Mouse (Mus musculus): Measurements from ENCODE around the gene Znhit3. TPM values are rescaled to one million over a fixed set of nuclear protein-coding genes. Genes with fewer than 3 reads are reported as not detected.
A peak's percentile ranks its signal among the peaks of the same experiment; 100 is the strongest.

Gene Znhit3
- polyA plus RNA-seq, 1 experiment from 2014 or later = 65.9 TPM

DNA sequence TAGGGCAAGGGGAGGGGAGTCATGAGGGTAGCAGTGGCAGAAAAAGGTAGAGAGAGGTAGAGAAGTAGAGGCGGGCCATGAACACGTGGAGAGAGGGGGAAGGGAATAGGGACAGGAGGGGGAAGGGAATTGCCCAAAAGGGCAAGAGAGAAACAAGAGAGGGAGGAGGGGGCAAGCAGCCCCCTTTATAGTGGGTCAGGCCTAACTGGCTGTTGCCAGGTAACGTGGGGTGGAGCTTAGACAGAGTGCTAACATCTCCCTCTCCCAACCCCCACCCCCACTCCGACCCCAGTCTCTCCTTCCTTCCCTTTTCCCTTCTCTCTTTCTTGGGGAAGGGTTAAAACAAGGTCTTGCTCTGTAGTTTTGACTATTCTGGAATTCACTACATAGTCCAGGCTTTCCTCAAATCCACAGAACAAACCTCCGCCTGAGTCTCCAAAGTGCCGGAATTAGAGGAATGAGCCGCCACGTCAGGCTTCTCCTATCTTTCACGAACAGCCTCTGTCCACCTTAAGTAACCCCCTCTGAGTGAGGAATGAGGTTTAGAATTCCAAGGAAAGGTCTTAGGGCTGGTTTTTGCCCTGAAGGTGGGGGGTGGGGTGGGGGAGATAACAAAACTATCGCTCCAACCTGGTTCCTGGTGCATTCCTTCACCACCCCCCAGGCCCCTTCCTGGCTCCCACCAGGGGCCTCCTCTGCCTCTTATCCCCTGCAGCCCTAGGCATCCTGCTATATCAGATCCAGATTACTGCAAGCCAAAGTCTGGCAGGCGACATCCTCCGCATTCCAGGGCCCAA, 28.7 kb upstream of the Znhit3 start:
- ATAC-seq (replicated peaks; ENCODE audit: low FRiP score, low TSS enrichment, low read depth) = no peak
- Histone ChIP-seq H3K4me1 (replicated peaks; ENCODE audit: control insufficient read depth, insufficient read depth, low read length) (no peaks in the 10 kb centered on the region), H3K4me3 (ENCODE audit: low read depth, low read length) (no peak overlapping the region), H3K9ac (ENCODE audit: low read length) (no peak overlapping the region), H3K9me3 (ENCODE audit: control insufficient read depth, low read length) (no peaks in the 10 kb centered on the region), H3K36me3 (ENCODE audit: control insufficient read depth, insufficient read depth, low read length) (no peaks in the 10 kb centered on the region), H3K27me3 (replicated peaks; ENCODE audit: control insufficient read depth, insufficient read depth, low read length) (peaks cover 8% of the 10 kb centered on the region), H3K4me2 (ENCODE audit: low read length) (no peak overlapping the region), H3K27ac (ENCODE audit: low read depth) (no peak overlapping the region)
- 4% methylated on average over 12 of the region's 12 CpGs for WGBS
- DNase-seq (ENCODE audit: low spot score) = no peak

DNA sequence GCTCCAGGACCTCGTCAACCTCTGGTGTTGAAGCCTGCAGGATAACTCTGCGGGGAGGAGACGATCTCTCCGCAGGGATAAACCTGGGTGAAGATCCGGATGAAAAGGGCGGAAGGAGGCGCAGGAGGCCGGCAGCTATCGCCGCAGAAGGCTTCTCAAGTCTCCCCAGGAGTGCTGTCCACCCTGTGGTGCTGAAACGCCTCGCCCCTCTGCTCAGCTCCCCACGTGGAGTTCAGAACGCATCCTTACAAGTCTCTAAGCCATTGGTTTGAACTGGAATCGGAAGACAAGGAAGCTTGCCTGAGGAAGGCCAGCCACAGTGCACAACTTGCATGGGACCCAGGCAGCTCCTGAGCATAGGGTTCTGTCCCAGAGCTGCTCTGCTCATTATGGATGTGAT, 27.8 kb upstream of the Znhit3 start:
- peak overlapping the region; percentile 30 for H3K4me2 ChIP-seq (ENCODE audit: low read length)
- ATAC-seq (replicated peaks; ENCODE audit: low FRiP score, low TSS enrichment, low read depth) (no peak), DNase-seq (ENCODE audit: low spot score) (peak; percentile 93)
- WGBS = 0% methylated on average over 15 of the region's 15 CpGs
- H3K9ac ChIP-seq (ENCODE audit: low read length) = no peak overlapping the region
- no peaks in the 10 kb centered on the region for H3K36me3 ChIP-seq (ENCODE audit: control insufficient read depth, insufficient read depth, low read length)
- H3K4me1 ChIP-seq (replicated peaks; ENCODE audit: control insufficient read depth, insufficient read depth, low read length) = no peaks in the 10 kb centered on the region
- no peak overlapping the region for H3K4me3 ChIP-seq (ENCODE audit: low read depth, low read length)
- peaks cover 8% of the 10 kb centered on the region for H3K27me3 ChIP-seq (replicated peaks; ENCODE audit: control insufficient read depth, insufficient read depth, low read length)
- H3K9me3 ChIP-seq (ENCODE audit: control insufficient read depth, low read length) = no peaks in the 10 kb centered on the region
- no peak overlapping the region for H3K27ac ChIP-seq (ENCODE audit: low read depth)

DNA sequence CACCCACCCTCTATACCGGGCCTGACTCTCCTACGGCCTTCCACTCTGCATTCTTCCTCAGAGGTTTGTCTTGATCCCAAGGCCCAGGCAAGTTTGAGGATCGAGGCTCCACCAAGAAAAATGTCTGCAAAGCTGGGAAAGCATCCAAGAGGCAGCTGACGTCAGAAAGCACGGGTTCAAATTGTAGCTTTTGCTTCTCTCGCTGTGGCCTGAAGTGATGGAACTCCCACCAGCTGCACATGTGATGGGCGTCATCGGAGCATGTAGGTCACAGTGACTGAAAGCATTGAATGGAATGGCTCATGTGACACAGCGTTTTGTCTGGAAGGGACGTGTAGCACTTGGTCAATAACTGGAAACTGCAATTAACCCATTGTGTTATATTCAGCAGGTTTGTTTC, 24.0 kb upstream of the Znhit3 start:
- Histone ChIP-seq H3K4me1 (replicated peaks; ENCODE audit: control insufficient read depth, insufficient read depth, low read length) (no peaks in the 10 kb centered on the region), H3K36me3 (ENCODE audit: control insufficient read depth, insufficient read depth, low read length) (no peaks in the 10 kb centered on the region), H3K4me3 (ENCODE audit: low read depth, low read length) (no peak overlapping the region), H3K4me2 (ENCODE audit: low read length) (no peak overlapping the region), H3K9ac (ENCODE audit: low read length) (no peak overlapping the region), H3K9me3 (ENCODE audit: control insufficient read depth, low read length) (no peaks in the 10 kb centered on the region), H3K27ac (ENCODE audit: low read depth) (no peak overlapping the region), H3K27me3 (replicated peaks; ENCODE audit: control insufficient read depth, insufficient read depth, low read length) (peaks cover 7% of the 10 kb centered on the region)
- no peak for ATAC-seq (replicated peaks; ENCODE audit: low FRiP score, low TSS enrichment, low read depth)
- WGBS = 80% methylated on average over 10 of the region's 10 CpGs
- DNase-seq (ENCODE audit: low spot score) = no peak

DNA sequence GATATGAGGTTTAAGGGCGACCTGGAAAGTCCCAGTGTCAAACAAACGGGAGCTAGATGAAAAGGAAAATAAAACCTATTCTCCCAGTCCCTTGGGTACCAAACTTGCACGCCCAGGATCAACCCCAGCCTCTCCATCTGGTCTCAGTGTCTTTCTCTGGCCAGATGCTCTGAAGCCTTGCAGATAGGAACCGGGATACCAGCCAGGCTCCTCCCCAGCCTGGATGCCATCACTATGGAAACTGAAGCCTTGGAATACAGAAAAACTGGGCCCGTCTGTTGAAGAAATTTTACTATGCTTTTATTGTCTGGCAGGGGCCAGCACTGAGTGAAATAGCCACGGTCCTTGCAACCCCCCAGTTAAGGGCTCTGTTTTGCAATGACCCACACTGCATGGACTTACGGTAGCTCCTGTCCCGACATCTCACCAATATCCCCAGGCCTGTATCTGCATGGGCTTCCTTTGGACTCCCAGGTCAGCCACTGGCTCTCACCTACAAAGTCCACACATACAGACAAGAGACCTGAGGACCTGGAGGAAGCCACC, 23.4 kb upstream of the Znhit3 start:
- ATAC-seq (replicated peaks; ENCODE audit: low FRiP score, low TSS enrichment, low read depth) = no peak
- Histone ChIP-seq H3K9ac (ENCODE audit: low read length) (no peak overlapping the region), H3K4me1 (replicated peaks; ENCODE audit: control insufficient read depth, insufficient read depth, low read length) (no peaks in the 10 kb centered on the region), H3K36me3 (ENCODE audit: control insufficient read depth, insufficient read depth, low read length) (no peaks in the 10 kb centered on the region), H3K4me2 (ENCODE audit: low read length) (no peak overlapping the region), H3K27me3 (replicated peaks; ENCODE audit: control insufficient read depth, insufficient read depth, low read length) (peaks cover 2% of the 10 kb centered on the region), H3K27ac (ENCODE audit: low read depth) (no peak overlapping the region), H3K4me3 (ENCODE audit: low read depth, low read length) (no peak overlapping the region), H3K9me3 (ENCODE audit: control insufficient read depth, low read length) (no peaks in the 10 kb centered on the region)
- no peak for DNase-seq (ENCODE audit: low spot score)
- 62% methylated on average over 8 of the region's 8 CpGs for whole genome bisulfite sequencing

DNA sequence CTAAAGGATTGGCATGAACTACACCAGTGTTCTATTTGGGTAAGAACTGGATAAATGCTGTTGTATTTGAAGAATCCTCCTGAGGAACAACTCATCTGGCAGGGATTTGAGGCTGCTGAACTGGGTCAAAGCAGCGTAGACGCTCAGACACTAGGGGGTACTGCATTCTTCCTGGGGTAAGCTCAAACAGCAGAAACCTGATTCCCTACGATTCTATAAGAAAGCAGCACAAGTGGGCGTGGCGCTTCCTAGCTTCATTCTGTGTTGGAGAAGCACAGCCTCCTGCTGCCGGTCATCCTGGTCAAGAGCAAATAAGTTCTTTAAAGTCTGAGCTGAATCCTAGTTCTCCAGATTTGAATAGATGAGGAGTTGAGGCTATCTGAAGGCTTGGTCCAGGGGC, 16.1 kb upstream of the Znhit3 start:
- DNase-seq (ENCODE audit: low spot score) (no peak), ATAC-seq (replicated peaks; ENCODE audit: low FRiP score, low TSS enrichment, low read depth) (no peak)
- Histone ChIP-seq H3K27ac (ENCODE audit: low read depth) (no peak overlapping the region), H3K36me3 (ENCODE audit: control insufficient read depth, insufficient read depth, low read length) (no peaks in the 10 kb centered on the region), H3K9me3 (ENCODE audit: control insufficient read depth, low read length) (no peaks in the 10 kb centered on the region), H3K4me2 (ENCODE audit: low read length) (no peak overlapping the region), H3K4me3 (ENCODE audit: low read depth, low read length) (no peak overlapping the region), H3K9ac (ENCODE audit: low read length) (no peak overlapping the region), H3K4me1 (replicated peaks; ENCODE audit: control insufficient read depth, insufficient read depth, low read length) (no peaks in the 10 kb centered on the region), H3K27me3 (replicated peaks; ENCODE audit: control insufficient read depth, insufficient read depth, low read length) (no peaks in the 10 kb centered on the region)
- WGBS = 11% methylated on average over 6 of the region's 6 CpGs

DNA sequence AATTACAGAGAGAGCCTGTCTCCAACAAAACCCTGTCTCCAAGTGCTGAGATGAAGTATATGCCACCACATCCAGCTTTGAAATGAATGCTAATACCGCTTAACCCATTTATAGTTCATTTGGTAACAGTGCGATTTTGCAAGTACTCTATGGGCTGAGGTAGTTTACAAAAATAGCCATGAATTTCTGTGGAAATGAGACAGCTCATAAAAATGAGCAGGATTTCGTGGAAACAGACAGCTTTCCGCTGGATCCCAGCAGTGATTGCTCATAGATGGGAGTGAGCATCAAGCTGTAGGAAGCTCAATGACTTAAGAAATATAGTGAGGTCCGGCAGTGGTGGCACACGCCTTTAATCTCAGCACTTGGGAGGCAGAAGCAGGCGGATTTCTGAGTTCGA, 4.8 kb upstream of the Znhit3 start:
- WGBS = 84% methylated on average over 8 of the region's 8 CpGs
- DNase-seq (ENCODE audit: low spot score) (no peak), ATAC-seq (replicated peaks; ENCODE audit: low FRiP score, low TSS enrichment, low read depth) (no peak)
- Histone ChIP-seq H3K27ac (ENCODE audit: low read depth) (no peak overlapping the region), H3K4me2 (ENCODE audit: low read length) (no peak overlapping the region), H3K4me3 (ENCODE audit: low read depth, low read length) (no peak overlapping the region), H3K4me1 (replicated peaks; ENCODE audit: control insufficient read depth, insufficient read depth, low read length) (no peaks in the 10 kb centered on the region), H3K9me3 (ENCODE audit: control insufficient read depth, low read length) (no peaks in the 10 kb centered on the region), H3K27me3 (replicated peaks; ENCODE audit: control insufficient read depth, insufficient read depth, low read length) (no peaks in the 10 kb centered on the region), H3K9ac (ENCODE audit: low read length) (no peak overlapping the region), H3K36me3 (ENCODE audit: control insufficient read depth, insufficient read depth, low read length) (no peaks in the 10 kb centered on the region)

DNA sequence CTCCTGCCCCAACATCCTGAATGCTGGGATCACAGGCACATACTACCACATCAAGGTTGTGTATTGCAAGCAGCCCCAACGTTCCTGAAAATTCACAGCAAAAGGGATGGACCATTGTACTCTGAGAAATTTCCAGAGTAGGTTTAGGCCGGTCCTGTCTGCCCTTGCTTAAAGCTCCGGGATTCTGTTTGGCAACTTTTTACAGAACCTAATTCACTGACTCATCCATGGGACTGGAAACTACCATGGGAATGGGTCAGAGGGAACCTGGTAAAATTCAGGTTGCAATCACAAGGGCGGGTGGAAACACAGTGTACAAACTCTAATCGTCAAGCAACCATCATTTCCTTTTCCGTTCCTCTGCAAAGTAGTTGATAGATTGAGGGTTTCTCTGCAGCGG, 3.8 kb upstream of the Znhit3 start:
- Histone ChIP-seq H3K27ac (ENCODE audit: low read depth) (no peak overlapping the region), H3K27me3 (replicated peaks; ENCODE audit: control insufficient read depth, insufficient read depth, low read length) (no peaks in the 10 kb centered on the region), H3K36me3 (ENCODE audit: control insufficient read depth, insufficient read depth, low read length) (no peaks in the 10 kb centered on the region), H3K4me1 (replicated peaks; ENCODE audit: control insufficient read depth, insufficient read depth, low read length) (0 out of 2 replicates have a peak, but pooled peaks cover 4% of the 10 kb centered on the region), H3K9ac (ENCODE audit: low read length) (no peak overlapping the region), H3K9me3 (ENCODE audit: control insufficient read depth, low read length) (no peaks in the 10 kb centered on the region), H3K4me2 (ENCODE audit: low read length) (no peak overlapping the region), H3K4me3 (ENCODE audit: low read depth, low read length) (no peak overlapping the region)
- 70% methylated on average over 7 of the region's 7 CpGs for WGBS
- DNase-seq (ENCODE audit: low spot score) (no peak), ATAC-seq (replicated peaks; ENCODE audit: low FRiP score, low TSS enrichment, low read depth) (no peak)

DNA sequence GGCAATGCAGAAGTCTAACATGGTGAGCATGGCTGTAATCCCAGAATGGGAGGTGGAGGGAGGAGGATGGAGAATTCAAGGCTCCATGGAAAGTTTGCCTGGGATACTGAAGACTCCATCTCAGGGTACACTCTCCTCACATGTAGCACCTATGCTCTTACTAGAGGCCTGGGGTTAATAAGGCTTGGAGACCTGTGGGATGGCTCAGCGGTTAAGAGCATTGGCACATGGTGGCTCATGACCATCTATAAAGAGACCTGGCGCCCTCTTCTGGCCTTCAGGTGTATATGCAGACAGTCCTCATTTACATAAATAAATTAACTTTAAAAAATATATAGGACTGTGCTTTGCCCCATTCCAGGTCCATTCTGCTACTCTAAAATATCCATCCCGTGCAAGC, 3.1 kb upstream of the Znhit3 start:
- no peak overlapping the region for H3K9ac ChIP-seq (ENCODE audit: low read length)
- H3K4me1 ChIP-seq (replicated peaks; ENCODE audit: control insufficient read depth, insufficient read depth, low read length) = 0 out of 2 replicates have a peak, but pooled peaks cover 4% of the 10 kb centered on the region
- 49% methylated on average over 3 of the region's 3 CpGs for WGBS
- ATAC-seq (replicated peaks; ENCODE audit: low FRiP score, low TSS enrichment, low read depth) = no peak
- no peaks in the 10 kb centered on the region for H3K9me3 ChIP-seq (ENCODE audit: control insufficient read depth, low read length)
- DNase-seq (ENCODE audit: low spot score) = no peak
- no peaks in the 10 kb centered on the region for H3K36me3 ChIP-seq (ENCODE audit: control insufficient read depth, insufficient read depth, low read length)
- no peak overlapping the region for H3K4me3 ChIP-seq (ENCODE audit: low read depth, low read length)
- H3K27ac ChIP-seq (ENCODE audit: low read depth) = no peak overlapping the region
- H3K4me2 ChIP-seq (ENCODE audit: low read length) = no peak overlapping the region
- no peaks in the 10 kb centered on the region for H3K27me3 ChIP-seq (replicated peaks; ENCODE audit: control insufficient read depth, insufficient read depth, low read length)

DNA sequence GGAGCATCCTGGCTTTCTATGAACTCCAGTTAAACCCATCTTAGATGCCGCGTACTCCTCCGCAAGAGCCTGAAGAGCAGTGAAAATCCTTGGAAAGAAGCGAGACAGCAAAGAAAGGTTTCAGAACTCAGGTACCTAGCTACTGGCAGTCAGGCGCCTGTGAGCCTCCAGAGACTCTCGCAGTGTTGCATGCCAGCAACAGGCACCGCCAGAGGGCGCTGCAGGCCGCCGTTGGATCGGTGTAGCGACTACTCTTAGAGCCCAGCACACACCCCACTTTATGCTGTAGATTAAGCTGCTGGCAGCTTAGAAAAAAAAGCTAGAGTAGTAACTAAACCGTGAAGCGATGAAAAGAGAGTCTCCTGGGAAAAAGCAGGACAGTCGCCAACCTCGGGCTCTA, 2.3 kb upstream of the Znhit3 start:
- peak overlapping the region; percentile 33 for H3K4me2 ChIP-seq (ENCODE audit: low read length)
- 0 out of 2 replicates have a peak, but pooled peaks cover 4% of the 10 kb centered on the region for H3K4me1 ChIP-seq (replicated peaks; ENCODE audit: control insufficient read depth, insufficient read depth, low read length)
- peaks cover 6% of the 10 kb centered on the region; the same call in 1 of the 2 replicates for H3K36me3 ChIP-seq (ENCODE audit: control insufficient read depth, insufficient read depth, low read length)
- no peaks in the 10 kb centered on the region for H3K9me3 ChIP-seq (ENCODE audit: control insufficient read depth, low read length)
- peak overlapping the region; percentile 4; the same call in 1 of the 2 replicates for H3K9ac ChIP-seq (ENCODE audit: low read length)
- H3K27ac ChIP-seq (ENCODE audit: low read depth) = no peak overlapping the region
- WGBS = 7% methylated on average over 16 of the region's 16 CpGs
- no peaks in the 10 kb centered on the region for H3K27me3 ChIP-seq (replicated peaks; ENCODE audit: control insufficient read depth, insufficient read depth, low read length)
- DNase-seq (ENCODE audit: low spot score) = peak; percentile 94
- no peak for ATAC-seq (replicated peaks; ENCODE audit: low FRiP score, low TSS enrichment, low read depth)
- H3K4me3 ChIP-seq (ENCODE audit: low read depth, low read length) = no peak overlapping the region

Measured in intestine, embryonic 14.5 days (tissue).